Mouse (Mus musculus): ENCODE data around the gene Catsper1.

GRCm38 (mm10) chr19:5388588-5389242, 53.2 kb downstream of the Catsper1 start, which contains the start of gene Sart1:
- TF ChIP-seq CTCF (IDR thresholded peaks at IDR 0.05; ENCODE audit: extremely low read depth, insufficient read depth, insufficient read length, insufficient replicate concordance) (no peak), POLR2A (IDR thresholded peaks at IDR 0.05; ENCODE audit: low read depth, low read length) (peak; percentile 96)
